Mouse (Mus musculus) urinary bladder, postnatal 10 days (tissue): ENCODE results near the gene Fundc1.
"Not testable (repeated sequence)": the region's sequence is repeated elsewhere in the genome, so short reads cannot be mapped to it uniquely, and the experiment has no call there.

Source experiments
- DNase-seq: peaks from one replicate; pipeline ENCODE4 v3.0.0; 2022; ENCODE audit warnings: low spot score

Gene Fundc1

DNA sequence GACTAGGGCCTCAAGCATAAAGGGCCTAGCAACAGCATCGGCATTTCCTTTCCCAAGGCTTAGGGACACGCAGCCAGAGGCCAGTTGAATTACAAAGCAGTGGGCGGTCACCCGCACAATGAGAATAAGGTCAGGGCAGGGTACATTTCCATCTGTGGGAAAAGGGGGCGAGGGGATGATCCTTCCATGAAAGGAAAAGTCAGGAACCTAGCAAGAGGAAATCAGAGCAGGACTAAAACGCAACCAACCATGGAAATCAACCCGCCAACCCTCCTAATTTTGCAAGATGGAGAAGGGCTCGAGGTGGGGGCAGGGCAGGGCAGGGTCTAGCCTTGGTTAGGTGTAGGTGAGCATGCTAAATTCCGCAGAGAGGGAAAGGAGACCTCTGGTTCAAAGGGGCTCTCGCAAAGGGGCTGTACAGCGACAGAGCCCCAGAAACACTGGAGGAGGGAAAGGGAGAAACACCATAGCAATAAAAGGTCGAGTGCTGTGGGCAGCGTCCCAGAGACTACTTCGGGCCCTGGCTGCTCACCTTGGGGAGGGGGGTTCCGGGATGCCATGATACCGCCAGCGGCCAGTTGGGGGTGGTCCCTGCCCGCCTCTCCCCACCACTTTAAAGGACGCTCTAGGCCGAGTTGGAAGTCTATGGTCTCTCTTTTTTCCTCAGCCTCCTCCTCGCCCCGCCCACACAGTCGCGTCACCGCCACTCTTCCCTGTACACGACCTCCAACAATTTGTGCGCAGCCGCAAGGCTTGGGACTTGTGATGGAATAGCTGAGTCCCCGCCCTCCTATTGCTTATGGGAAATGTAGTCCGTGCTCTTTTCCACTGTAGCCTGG is at the start of gene Fundc1:
Gene Fundc1, minus strand, starts transcription at position 705 of the 839 bp plus-strand sequence.
- peak; percentile 68 for DNase-seq

- no peak for DNase-seq
Measured at GRCm38 (mm10) chrX:17611253-17611652, 39.1 kb upstream of the Fundc1 start.

GRCm38 (mm10) chrX:17608763-17609162 is 36.6 kb upstream of the Fundc1 start:
- no peak for DNase-seq

GRCm38 (mm10) chrX:17607668-17608067 is 35.5 kb upstream of the Fundc1 start:
- no peak for DNase-seq

DNA sequence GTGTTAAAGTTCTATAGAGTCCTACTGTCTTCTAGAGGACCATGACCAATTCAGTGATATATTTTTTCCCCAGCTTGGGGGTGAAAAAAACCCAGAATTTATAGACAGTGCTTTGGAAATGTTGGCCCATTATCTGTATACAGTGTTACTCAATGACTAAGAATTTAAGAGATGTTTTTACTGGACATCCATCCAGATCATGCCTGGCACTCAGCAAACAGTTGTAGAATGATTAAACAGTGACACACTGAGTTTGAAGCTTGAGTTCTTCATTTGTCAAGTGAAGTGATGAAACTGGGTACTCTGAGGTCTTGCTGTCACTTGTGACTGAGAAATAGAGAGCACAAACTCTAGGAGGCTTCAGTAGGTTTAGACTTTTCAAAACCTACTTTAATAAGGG is 21.2 kb upstream of the Fundc1 start:
- DNase-seq, result no peak

- no peak for DNase-seq
Measured at GRCm38 (mm10) chrX:17590745-17591144, 18.6 kb upstream of the Fundc1 start.

GRCm38 (mm10) chrX:17571271-17571620 is 879 bp downstream of the Fundc1 start:
- no peak for DNase-seq

DNA sequence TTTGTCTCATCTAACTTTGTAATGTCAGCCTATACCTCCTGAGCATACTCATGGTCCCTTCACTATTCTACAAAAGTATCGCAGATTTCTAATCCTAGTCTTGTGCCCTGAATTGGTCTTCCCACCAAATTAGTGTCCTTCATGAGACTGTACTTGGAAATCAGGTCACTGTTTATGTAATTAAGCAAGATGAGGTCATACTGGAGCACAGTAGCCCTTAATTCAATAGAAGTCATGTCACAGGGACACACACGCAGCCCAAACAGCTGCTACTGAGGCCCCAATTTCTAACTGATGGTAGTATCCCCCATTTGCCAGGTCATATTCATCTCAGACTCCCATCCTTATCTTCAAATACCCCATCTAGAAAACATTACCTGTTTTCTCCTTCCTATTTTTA is 3.5 kb downstream of the Fundc1 start:
- DNase-seq, result no peak

GRCm38 (mm10) chrX:17565743-17566142 is 6.4 kb downstream of the Fundc1 start:
- no peak for DNase-seq

DNA sequence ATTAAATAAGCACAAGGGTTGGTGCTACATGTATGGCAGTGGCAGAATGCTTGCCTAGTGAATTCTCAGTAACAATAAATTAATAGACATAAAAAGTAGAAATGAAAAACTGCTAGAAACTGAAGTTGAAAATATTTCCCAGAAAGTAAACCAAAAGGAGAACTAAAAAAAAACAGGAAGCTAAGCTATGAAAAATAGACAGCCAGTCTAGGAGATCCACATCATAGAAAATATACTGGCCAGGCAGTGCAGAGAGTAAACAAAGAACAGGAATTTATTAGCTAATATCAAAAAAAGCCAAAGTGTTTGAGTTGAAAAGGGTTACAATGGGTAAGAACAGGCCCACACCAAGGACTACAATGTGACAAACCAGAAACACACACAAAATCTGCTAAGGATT is 7.4 kb downstream of the Fundc1 start:
- no peak for DNase-seq

DNA sequence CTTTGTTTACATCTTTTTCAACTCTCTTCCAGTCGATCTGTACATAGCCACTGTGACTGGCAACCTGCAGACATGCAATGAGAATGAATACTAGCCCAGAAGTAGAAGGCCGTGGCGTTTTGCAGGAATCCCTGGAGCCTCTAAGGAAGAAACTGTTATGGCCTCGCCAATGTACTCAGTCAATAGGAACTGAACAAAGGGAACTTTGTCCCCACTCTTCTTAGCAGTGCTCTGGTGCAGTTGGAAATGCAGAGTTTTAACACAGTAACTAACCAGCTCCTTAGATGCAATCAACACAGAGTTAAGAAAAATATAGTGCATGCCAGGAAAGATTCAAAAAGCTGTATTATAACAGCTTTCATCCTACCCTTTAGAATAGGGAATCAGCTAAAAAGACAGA is 13.4 kb downstream of the Fundc1 start:
- no peak for DNase-seq

GRCm38 (mm10) chrX:17554488-17554887 is 17.6 kb downstream of the Fundc1 start:
- DNase-seq, result no peak

DNA sequence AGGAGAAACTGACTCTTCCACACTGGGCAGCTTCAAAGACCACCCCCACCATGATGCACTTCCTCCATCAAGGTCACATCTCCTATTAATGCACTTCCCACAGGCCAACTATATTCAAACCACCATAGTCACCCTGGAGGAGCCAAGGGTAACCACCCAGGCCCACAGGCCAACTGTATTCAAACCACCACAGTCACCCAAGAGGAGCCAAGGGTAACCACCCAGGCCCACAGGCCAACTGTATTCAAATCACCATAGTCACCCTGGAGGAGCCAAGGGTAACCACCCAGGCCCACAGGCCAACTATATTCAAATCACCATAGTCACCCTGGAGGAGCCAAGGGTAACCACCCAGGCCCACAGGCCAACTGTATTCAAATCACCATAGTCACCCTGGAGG is 20.5 kb downstream of the Fundc1 start:
- not testable (repeated sequence) for DNase-seq

DNA sequence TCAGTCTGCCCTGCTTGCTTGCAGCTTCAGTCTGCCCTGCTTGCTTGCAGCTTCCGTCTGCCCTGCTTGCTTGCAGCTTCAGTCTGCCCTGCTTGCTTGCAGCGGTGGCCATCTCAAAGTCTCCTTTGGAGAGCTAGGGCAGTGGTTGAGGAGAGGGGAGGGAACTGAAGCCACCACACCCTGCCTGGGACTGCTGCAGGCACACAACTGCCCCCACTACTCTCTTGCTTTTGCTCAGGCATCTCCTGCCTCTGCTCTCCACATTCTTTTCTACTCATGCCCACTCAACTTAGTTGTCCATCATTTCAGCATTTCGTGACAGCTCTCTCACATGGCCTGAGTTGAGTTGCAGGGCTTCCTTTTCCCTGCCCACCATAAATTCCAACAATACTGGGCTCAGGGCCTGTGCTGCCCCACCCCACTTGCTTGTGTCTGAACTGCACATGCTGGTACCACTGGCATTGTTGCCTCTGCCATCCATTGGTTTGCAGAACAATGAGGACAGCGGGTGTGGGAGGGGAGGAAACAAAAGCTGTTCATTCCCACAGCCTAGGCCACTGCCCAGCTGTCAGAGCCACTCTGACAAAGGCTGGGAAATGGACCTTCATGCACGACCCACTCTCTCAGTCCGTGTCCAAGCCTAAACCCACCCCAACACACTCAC is 24.9 kb downstream of the Fundc1 start:
- DNase-seq, result no peak

GRCm38 (mm10) chrX:17544860-17545492 is 27.1 kb downstream of the Fundc1 start:
- DNase-seq, result no peak

- no peak for DNase-seq
Measured at GRCm38 (mm10) chrX:17537701-17538100, 34.4 kb downstream of the Fundc1 start.

- DNase-seq, result no peak
Measured at GRCm38 (mm10) chrX:17527008-17527407, 45.1 kb downstream of the Fundc1 start.

GRCm38 (mm10) chrX:17521221-17521716 is 50.9 kb downstream of the Fundc1 start:
- no peak for DNase-seq

- no peak for DNase-seq
Measured at GRCm38 (mm10) chrX:17520086-17520485, 52.0 kb downstream of the Fundc1 start.

GRCm38 (mm10) chrX:17514012-17514411 is 58.1 kb downstream of the Fundc1 start:
- no peak for DNase-seq

DNA sequence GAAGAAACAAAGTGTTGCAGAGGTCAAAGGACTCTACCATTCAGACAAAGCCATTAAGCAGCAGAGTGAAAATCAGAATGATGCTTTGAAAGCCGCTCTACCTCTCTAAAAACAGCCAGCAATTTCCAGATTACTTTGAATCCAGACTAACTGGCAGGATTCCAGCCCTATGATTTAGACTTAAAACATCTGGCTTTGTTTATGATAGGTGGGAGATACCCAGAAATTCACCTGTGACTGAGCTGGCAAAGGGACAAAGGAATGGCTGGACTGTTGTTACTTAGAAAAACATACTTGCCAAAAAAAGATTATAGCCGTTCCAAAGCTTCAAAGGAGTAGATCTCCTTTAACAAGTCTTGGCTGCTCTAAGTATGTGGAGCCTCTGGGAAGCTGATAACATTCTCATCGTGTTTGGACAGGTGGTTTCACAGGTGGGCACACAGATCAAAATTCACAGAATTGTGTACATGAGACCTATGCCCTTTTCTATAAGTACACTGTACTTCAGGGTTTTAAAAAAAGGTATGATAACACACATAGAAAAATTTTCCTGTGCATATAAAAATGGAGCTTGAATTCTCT is 60.0 kb downstream of the Fundc1 start:
- DNase-seq, result no peak
